9 mouse cellular contexts compared by ENCODE assay signal in genomic region chr11:72411945-72412344, GRCm38 (mm10). TPM values are rescaled to one million over a fixed set of nuclear protein-coding genes. Genes with fewer than 3 reads are reported as not detected.
DNase-seq lines count a peak whose midpoint lies in the region; ATAC-seq and TF ChIP-seq lines count a peak whose summit lies in the region.
"Had no signal": no experiment of that assay in that cellular context is flagged by ENCODE, and none has a peak within 500 bp of the region (broad histone marks: within the 10 kb centered on the region; RNA-seq: fewer than 3 reads in every experiment).

No protein-coding gene starts in this region.

- no peak for TF ChIP-seq EP300 in heart, postnatal 0 days (IDR thresholded peaks at IDR 0.05; ENCODE audit: low read depth)

- H3K27ac ChIP-seq in heart, postnatal 0 days (ENCODE audit: low read depth), result peak overlapping the region; percentile 86
- H3K27ac ChIP-seq in embryonic facial prominence, embryonic 11.5 days (replicated peaks; ENCODE audit: low read depth, low read length), result no peak overlapping the region
- H3K27ac ChIP-seq in hindbrain, embryonic 14.5 days, result no peak overlapping the region
- no peak overlapping the region for H3K27ac ChIP-seq in midbrain, embryonic 12.5 days (replicated peaks)

- no peak for ATAC-seq in heart, postnatal 0 days (ENCODE audit: insufficient read depth, low read depth)
- no peak for ATAC-seq in embryonic facial prominence, embryonic 11.5 days (replicated peaks; ENCODE audit: insufficient number of reproducible peaks, low FRiP score, low TSS enrichment, low read depth)
- ATAC-seq in hindbrain, embryonic 14.5 days (ENCODE audit: low FRiP score), result no peak
- no peak for ATAC-seq in midbrain, embryonic 12.5 days (ENCODE audit: low FRiP score, low read depth)

- no peak for DNase-seq in heart, postnatal 0 days (ENCODE audit: low spot score)
- no peak for DNase-seq in heart, adult 11 months
- no peak for DNase-seq in embryonic facial prominence, embryonic 11.5 days (ENCODE audit: low spot score)
- no peak for DNase-seq in hindbrain, embryonic 14.5 days (ENCODE audit: low spot score)
- no peak for DNase-seq in urinary bladder, adult 18-20 months (ENCODE audit: low spot score in 2 of 2)
- DNase-seq in spleen, adult 18-20 months, result no peak
- DNase-seq in thymus, postnatal 36 days, result no peak

- H3K4me3 ChIP-seq in heart, postnatal 0 days (ENCODE audit: low read depth, low read length), result peak overlapping the region; percentile 82
- H3K4me3 ChIP-seq in embryonic facial prominence, embryonic 11.5 days (ENCODE audit: low read depth, low read length), result peak overlapping the region; percentile 64
- peak overlapping the region; percentile 62 for H3K4me3 ChIP-seq in hindbrain, embryonic 14.5 days (replicated peaks; ENCODE audit: low read length)
- peak overlapping the region; percentile 57 for H3K4me3 ChIP-seq in midbrain, embryonic 12.5 days

- no peaks in the 10 kb centered on the region for H3K9me3 ChIP-seq in heart, postnatal 0 days (replicated peaks; ENCODE audit: control insufficient read depth, low read length)
- H3K9me3 ChIP-seq in embryonic facial prominence, embryonic 11.5 days (replicated peaks; ENCODE audit: control insufficient read depth, low read length), result no peaks in the 10 kb centered on the region
- no peaks in the 10 kb centered on the region for H3K9me3 ChIP-seq in hindbrain, embryonic 14.5 days (ENCODE audit: control insufficient read depth, low read length)
- H3K9me3 ChIP-seq in midbrain, embryonic 12.5 days, result no peaks in the 10 kb centered on the region

- H3K9ac ChIP-seq in heart, postnatal 0 days (replicated peaks; ENCODE audit: low read depth, low read length), result peak overlapping the region; percentile 66; the same call in 1 of the 2 replicates
- H3K9ac ChIP-seq in embryonic facial prominence, embryonic 11.5 days (replicated peaks; ENCODE audit: low read length), result no peak overlapping the region
- peak overlapping the region; percentile 75 for H3K9ac ChIP-seq in hindbrain, embryonic 14.5 days
- H3K9ac ChIP-seq in midbrain, embryonic 12.5 days (replicated peaks), result no peak overlapping the region

- H3K36me3 ChIP-seq in heart, postnatal 0 days (replicated peaks; ENCODE audit: control insufficient read depth, insufficient read depth, low read length), result no peaks in the 10 kb centered on the region
- H3K36me3 ChIP-seq in embryonic facial prominence, embryonic 11.5 days (replicated peaks; ENCODE audit: control insufficient read depth, insufficient read depth, low read depth, low read length), result no peaks in the 10 kb centered on the region
- no peaks in the 10 kb centered on the region for H3K36me3 ChIP-seq in hindbrain, embryonic 14.5 days (replicated peaks; ENCODE audit: control insufficient read depth, insufficient read depth)
- no peaks in the 10 kb centered on the region for H3K36me3 ChIP-seq in midbrain, embryonic 12.5 days

- H3K27me3 ChIP-seq in heart, postnatal 0 days (ENCODE audit: control insufficient read depth, insufficient read depth, low read length), result no peaks in the 10 kb centered on the region
- no peaks in the 10 kb centered on the region for H3K27me3 ChIP-seq in embryonic facial prominence, embryonic 11.5 days (ENCODE audit: control insufficient read depth, insufficient read depth, low read length)
- H3K27me3 ChIP-seq in hindbrain, embryonic 14.5 days (ENCODE audit: control insufficient read depth, insufficient read depth, low read length), result peaks cover 23% of the 10 kb centered on the region
- peaks cover 74% of the 10 kb centered on the region for H3K27me3 ChIP-seq in midbrain, embryonic 12.5 days

- H3K4me1 ChIP-seq in heart, postnatal 0 days (ENCODE audit: control insufficient read depth, insufficient read depth), result peaks cover 67% of the 10 kb centered on the region
- 0 out of 2 replicates have a peak, but pooled peaks cover 2% of the 10 kb centered on the region for H3K4me1 ChIP-seq in embryonic facial prominence, embryonic 11.5 days (ENCODE audit: control insufficient read depth, insufficient read depth, low read length)
- peaks cover 17% of the 10 kb centered on the region for H3K4me1 ChIP-seq in hindbrain, embryonic 14.5 days (replicated peaks; ENCODE audit: control insufficient read depth, insufficient read depth, low read length)
- peaks cover 19% of the 10 kb centered on the region for H3K4me1 ChIP-seq in midbrain, embryonic 12.5 days

- WGBS in heart, postnatal 0 days, result 25% methylated on average over 9 of the region's 9 CpGs
- 32% methylated on average over 9 of the region's 9 CpGs for whole genome bisulfite sequencing in embryonic facial prominence, embryonic 11.5 days
- WGBS in hindbrain, embryonic 14.5 days, result 35% methylated on average over 9 of the region's 9 CpGs
- WGBS in midbrain, embryonic 12.5 days, result 32% methylated on average over 9 of the region's 9 CpGs

- no peak for TF ChIP-seq CTCF in heart, postnatal 0 days (IDR thresholded peaks at IDR 0.05; ENCODE audit: low read depth)

- peak overlapping the region; percentile 92 for H3K4me2 ChIP-seq in heart, postnatal 0 days (ENCODE audit: low read depth, low read length)
- H3K4me2 ChIP-seq in embryonic facial prominence, embryonic 11.5 days (ENCODE audit: low read depth, low read length), result peak overlapping the region; percentile 95
- H3K4me2 ChIP-seq in hindbrain, embryonic 14.5 days (replicated peaks), result peak overlapping the region; percentile 99
- H3K4me2 ChIP-seq in midbrain, embryonic 12.5 days (replicated peaks), result peak overlapping the region; percentile 98

RNA-seq across cellular contexts. Expression of gene Smtnl2, which starts 0.4 kb away (rescaled TPM):
- 88.5 and 93.0 TPM in 2 replicates for total RNA-seq in heart, postnatal 0 days (2014; rRNA removed; ENCODE audit: low replicate concordance)
- polyA plus RNA-seq in heart, postnatal 0 days (2015; fragmentation: Nextera tagmentation; extraction: Ambion mirVana), result 72.9 and 79.2 TPM in 2 replicates
- polyA plus RNA-seq in embryonic facial prominence, embryonic 11.5 days (2014; fragmentation: Nextera tagmentation; extraction: Ambion mirVana), result 8.0 TPM in 2 replicates
- 4.6 and 4.8 TPM in 2 replicates for polyA plus RNA-seq in hindbrain, embryonic 14.5 days (2014; fragmentation: Nextera tagmentation; extraction: Ambion mirVana)
- polyA plus RNA-seq in midbrain, embryonic 12.5 days (2016; fragmentation: Nextera tagmentation; extraction: Ambion mirVana), result 3.5 and 4.0 TPM in 2 replicates

RNA-seq across cellular contexts. Expression of gene Ggt6, which starts 23.4 kb away (rescaled TPM):
- total RNA-seq in heart, postnatal 0 days (2014; rRNA removed; ENCODE audit: low replicate concordance), result 5.3 TPM in 1 of 2 replicates, not detected in the other
- 0.05 TPM in 1 of 2 replicates, not detected in the other for polyA plus RNA-seq in heart, postnatal 0 days (2015; fragmentation: Nextera tagmentation; extraction: Ambion mirVana)
- polyA plus RNA-seq in embryonic facial prominence, embryonic 11.5 days (2014; fragmentation: Nextera tagmentation; extraction: Ambion mirVana), result not detected in 2 replicates
- 0.11 TPM in 1 of 2 replicates, not detected in the other for polyA plus RNA-seq in hindbrain, embryonic 14.5 days (2014; fragmentation: Nextera tagmentation; extraction: Ambion mirVana)
- not detected in 2 replicates for polyA plus RNA-seq in midbrain, embryonic 12.5 days (2016; fragmentation: Nextera tagmentation; extraction: Ambion mirVana)

RNA-seq across cellular contexts. Expression of gene Mybbp1a, which starts 29.2 kb away (rescaled TPM):
- 20.5 and 20.9 TPM in 2 replicates for total RNA-seq in heart, postnatal 0 days (2014; rRNA removed; ENCODE audit: low replicate concordance)
- polyA plus RNA-seq in heart, postnatal 0 days (2015; fragmentation: Nextera tagmentation; extraction: Ambion mirVana), result 41.3 and 42.1 TPM in 2 replicates
- polyA plus RNA-seq in embryonic facial prominence, embryonic 11.5 days (2014; fragmentation: Nextera tagmentation; extraction: Ambion mirVana), result 171 and 191 TPM in 2 replicates
- 54.1 and 63.3 TPM in 2 replicates for polyA plus RNA-seq in hindbrain, embryonic 14.5 days (2014; fragmentation: Nextera tagmentation; extraction: Ambion mirVana)
- 136 and 138 TPM in 2 replicates for polyA plus RNA-seq in midbrain, embryonic 12.5 days (2016; fragmentation: Nextera tagmentation; extraction: Ambion mirVana)

RNA-seq across cellular contexts. Expression of gene Tekt1, which starts 49.7 kb away (rescaled TPM):
- total RNA-seq in heart, postnatal 0 days (2014; rRNA removed; ENCODE audit: low replicate concordance), result not detected in 2 replicates
- polyA plus RNA-seq in heart, postnatal 0 days (2015; fragmentation: Nextera tagmentation; extraction: Ambion mirVana), result 0.19 and 0.62 TPM in 2 replicates
- 6.3 and 6.4 TPM in 2 replicates for polyA plus RNA-seq in embryonic facial prominence, embryonic 11.5 days (2014; fragmentation: Nextera tagmentation; extraction: Ambion mirVana)
- 9.9 and 10.1 TPM in 2 replicates for polyA plus RNA-seq in hindbrain, embryonic 14.5 days (2014; fragmentation: Nextera tagmentation; extraction: Ambion mirVana)
- 3.8 and 4.6 TPM in 2 replicates for polyA plus RNA-seq in midbrain, embryonic 12.5 days (2016; fragmentation: Nextera tagmentation; extraction: Ambion mirVana)
- total RNA-seq: liver, adult 2 months had no signal
- polyA plus RNA-seq: liver, adult 2 months had no signal

Comparison
In these comparisons a context has a peak if more than half of its experiments do, and no peak if none do; other contexts are left out.
1. H3K9ac ChIP-seq: peak in heart, postnatal 0 days (single experiment) and hindbrain, embryonic 14.5 days (single experiment); none in embryonic facial prominence, embryonic 11.5 days (single experiment) and midbrain, embryonic 12.5 days (single experiment).
2. Peak in every context shown above with its lines, with median percentiles within 50 percentile points of each other: H3K4me2 ChIP-seq and H3K4me3 ChIP-seq.